7 mouse cellular contexts compared by ENCODE assay signal in the genomic region with DNA sequence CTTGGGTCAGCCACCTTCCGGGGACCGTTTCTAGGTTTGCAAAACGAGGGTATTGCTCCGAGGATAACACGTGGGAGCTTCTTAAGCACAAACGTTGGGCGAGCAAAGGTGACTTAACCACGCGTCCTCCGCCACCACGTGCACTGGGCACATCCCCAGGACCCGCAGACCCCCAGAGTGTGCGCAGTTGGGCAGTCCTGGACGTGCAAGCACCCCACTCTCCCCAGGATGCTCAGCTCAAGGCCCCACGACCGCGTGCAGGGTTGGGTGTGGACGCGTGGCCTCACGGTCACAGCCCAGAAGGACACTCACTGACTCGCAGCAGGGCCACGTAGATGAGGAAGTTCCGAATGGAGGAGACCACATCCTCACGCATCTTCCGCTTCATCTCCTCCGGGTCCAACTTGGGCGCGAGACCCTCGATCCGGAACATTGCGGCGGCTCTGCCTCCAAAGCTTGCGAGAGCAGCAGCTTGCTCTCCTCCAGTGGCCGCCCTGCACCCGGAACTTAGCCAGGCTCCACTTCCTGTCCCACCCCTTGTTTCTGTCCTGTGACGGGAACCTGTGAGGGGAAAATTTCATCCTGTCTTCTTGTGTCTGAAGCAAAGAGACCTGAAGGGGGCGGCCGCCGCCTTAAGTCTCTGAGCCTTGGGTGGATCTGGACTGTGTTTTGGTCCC. TPM values are rescaled to one million over a fixed set of nuclear protein-coding genes. Genes with fewer than 3 reads are reported as not detected.
DNase-seq lines count a peak whose midpoint lies in the region; ATAC-seq lines count a peak whose summit lies in the region.

A gene (minus strand): TSS at position 514 of the 677 bp plus-strand sequence.

- intact Hi-C loops in gastrocnemius, postnatal 36 days (cut with DNase I) = no loop called here
- intact Hi-C loops in left cerebral cortex, postnatal 25 days (cut with DNase I) = loop anchor here (1.0 to 5.0 kb wide), 2 partner anchors 75 to 173 kb away; a partner anchor contains a TSS

- H3K4me2 ChIP-seq in intestine, embryonic 15.5 days (replicated peaks) = peak within 1 kb of the TSS; percentile 69

- WGBS in intestine, embryonic 15.5 days = under 1% methylated on average over 39 of the region's 39 CpGs
- under 1% methylated on average over 39 of the region's 39 CpGs for WGBS in midbrain, embryonic 10.5 days

- H3K4me3 ChIP-seq in intestine, embryonic 15.5 days (replicated peaks) = peak within 1 kb of the TSS; percentile 95
- H3K4me3 ChIP-seq in midbrain, embryonic 10.5 days = peak within 1 kb of the TSS; percentile 100

- ATAC-seq in intestine, embryonic 15.5 days = peak; percentile 97

- peaks cover 14% of the 10 kb centered on the region; the same call in 1 of the 2 replicates for H3K4me1 ChIP-seq in intestine, embryonic 15.5 days (replicated peaks)
- peaks cover 23% of the 10 kb centered on the region for H3K4me1 ChIP-seq in midbrain, embryonic 10.5 days

- DNase-seq in adrenal gland, adult 2 months = peak; percentile 94
- DNase-seq in embryo, embryonic 11.5 days (ENCODE audit: low read depth, low spot score) = peak; percentile 81
- DNase-seq in gastrocnemius, postnatal 36 days = peak; percentile 73 to 83
- DNase-seq in left cerebral cortex, postnatal 25 days (ENCODE audit: low spot score in 2 of 2) = peak; percentile 91 to 97
- DNase-seq in midbrain, embryonic 10.5 days (ENCODE audit: low spot score) = peak; percentile 90
- DNase-seq in right cerebral cortex, postnatal 4 days = peak; percentile 82

- H3K27ac ChIP-seq in intestine, embryonic 15.5 days = peak within 1 kb of the TSS; percentile 64
- peak within 1 kb of the TSS; percentile 88 for H3K27ac ChIP-seq in midbrain, embryonic 10.5 days (replicated peaks)

- H3K36me3 ChIP-seq in intestine, embryonic 15.5 days = 0 out of 2 replicates have a peak, but pooled peaks cover 9% of the 10 kb centered on the region
- peaks cover 31% of the 10 kb centered on the region for H3K36me3 ChIP-seq in midbrain, embryonic 10.5 days

- no peaks in the 10 kb centered on the region for H3K9me3 ChIP-seq in intestine, embryonic 15.5 days
- no peaks in the 10 kb centered on the region for H3K9me3 ChIP-seq in midbrain, embryonic 10.5 days (replicated peaks)

- no peaks in the 10 kb centered on the region for H3K27me3 ChIP-seq in intestine, embryonic 15.5 days (replicated peaks)
- H3K27me3 ChIP-seq in midbrain, embryonic 10.5 days (ENCODE audit: low read depth, poor library complexity, severe bottlenecking) = no peaks in the 10 kb centered on the region

- peak within 1 kb of the TSS; percentile 97 for H3K9ac ChIP-seq in intestine, embryonic 15.5 days

RNA-seq across cellular contexts. Expression of the gene that starts here (rescaled TPM):
- 100 to 1,000 TPM in 1 of 2 experiments, 10 to 100 TPM in 1; 77.9 to 111 TPM for total RNA-seq in adrenal gland, adult 2 months (2021)
- polyA plus RNA-seq in adrenal gland, adult 2 months (2012; rRNA removed) = 46.0 and 52.3 TPM in 2 replicates
- total RNA-seq in gastrocnemius, postnatal 36 days (2021) = 10 to 100 TPM; 75.1 to 79.8 TPM
- polyA plus RNA-seq in intestine, embryonic 15.5 days (2015; fragmentation: Nextera tagmentation; extraction: Ambion mirVana) = 407 and 433 TPM in 2 replicates
- 10 to 100 TPM; 65.5 to 75.5 TPM for total RNA-seq in left cerebral cortex, postnatal 25 days (2021)
- polyA plus RNA-seq in midbrain, embryonic 10.5 days (2016; fragmentation: Nextera tagmentation; extraction: Ambion mirVana) = 196 and 220 TPM in 2 replicates

Comparison
In these comparisons a context has a peak if more than half of its experiments do, and no peak if none do; other contexts are left out.
1. Peak in every context shown above with its lines: DNase-seq, ATAC-seq, H3K4me3 ChIP-seq and H3K27ac ChIP-seq.